Mouse (Mus musculus) testis, postnatal 10 days (tissue): ENCODE data around the gene Tfap2d.

Source experiments
- DNase-seq: peaks from one replicate; pipeline ENCODE4 v3.0.0; 2021; ENCODE audit warnings: low spot score

Tfap2d gene

DNA sequence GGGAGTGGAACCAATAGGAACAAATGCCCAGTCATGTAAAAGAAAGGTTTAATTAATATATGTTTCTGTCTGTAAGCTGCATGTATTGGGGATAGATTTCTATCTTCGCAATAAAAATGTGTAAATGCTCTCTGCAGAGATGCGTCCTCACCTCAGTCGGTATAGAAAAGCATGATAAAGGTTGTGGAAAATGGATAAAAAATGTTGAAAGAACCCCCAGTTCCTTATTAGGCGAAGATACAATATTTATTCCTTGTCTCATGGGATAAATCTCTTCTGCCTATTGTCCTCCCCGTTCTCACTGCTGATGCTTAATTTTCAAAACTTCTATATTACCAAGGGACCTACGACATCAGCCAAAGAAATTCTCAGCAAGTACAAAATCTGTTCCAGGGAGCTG is at the start of gene Tfap2d:
Tfap2d (plus strand) TSS at position 392 of the 400 bp plus-strand sequence.
- DNase-seq = no peak

DNA sequence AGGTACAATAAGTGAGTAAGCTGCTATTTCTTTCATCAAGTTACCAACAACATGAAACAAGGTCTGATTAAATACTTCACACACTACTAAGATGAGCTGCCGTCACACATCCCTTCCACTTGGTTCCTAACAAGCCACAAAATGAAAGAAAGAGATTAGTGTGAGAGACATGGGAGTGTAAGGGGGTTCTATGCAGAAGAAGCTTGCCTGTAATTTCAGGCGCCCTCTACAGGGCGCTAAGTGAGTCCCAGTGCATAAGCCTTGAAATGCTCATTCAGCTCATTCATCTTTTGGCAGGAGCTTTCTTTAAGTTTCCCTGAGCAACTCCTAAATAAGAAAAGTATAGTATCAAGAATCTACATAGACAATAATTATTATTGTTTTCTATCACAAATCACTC is 46.5 kb upstream of the Tfap2d start:
- no peak for DNase-seq

DNA sequence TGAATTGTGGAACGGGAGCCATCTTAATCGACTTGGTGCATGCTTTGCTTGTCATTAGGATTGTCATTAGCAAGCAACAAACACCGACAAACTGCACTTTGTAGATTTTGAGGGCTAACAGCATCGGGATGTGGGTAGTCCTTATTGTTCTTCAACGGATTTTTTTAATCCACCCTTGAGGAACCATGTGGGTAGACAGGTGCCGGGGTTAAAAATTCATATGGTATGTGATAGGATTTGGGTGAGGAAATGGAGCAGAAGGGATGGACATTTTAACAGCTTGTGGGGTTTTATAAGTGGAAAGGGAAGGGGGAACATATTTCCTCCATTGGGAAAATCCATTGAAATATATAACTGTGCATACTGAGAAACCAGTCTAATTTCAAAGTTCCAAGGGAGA is 46.0 kb upstream of the Tfap2d start:
- no peak for DNase-seq

DNA sequence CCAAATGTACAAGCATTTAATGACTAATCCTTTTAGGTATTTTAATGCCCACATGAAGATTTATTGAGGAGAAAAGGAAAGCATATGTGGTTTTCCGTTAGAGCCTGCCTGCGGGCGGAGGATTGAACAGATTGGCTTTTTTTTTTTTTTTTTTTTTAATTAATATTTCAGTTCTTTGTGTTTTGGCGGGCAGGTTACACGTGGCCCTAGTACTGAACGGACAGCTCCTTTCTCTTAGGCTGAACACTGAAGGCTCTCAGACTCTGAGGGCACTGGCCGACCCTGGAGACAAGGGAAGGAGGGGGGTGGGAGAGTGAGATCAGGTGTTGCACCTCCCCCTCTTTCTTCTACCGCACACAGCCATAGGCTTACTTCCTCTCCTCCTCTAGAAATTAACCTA is 14.7 kb upstream of the Tfap2d start:
- no peak for DNase-seq

DNA sequence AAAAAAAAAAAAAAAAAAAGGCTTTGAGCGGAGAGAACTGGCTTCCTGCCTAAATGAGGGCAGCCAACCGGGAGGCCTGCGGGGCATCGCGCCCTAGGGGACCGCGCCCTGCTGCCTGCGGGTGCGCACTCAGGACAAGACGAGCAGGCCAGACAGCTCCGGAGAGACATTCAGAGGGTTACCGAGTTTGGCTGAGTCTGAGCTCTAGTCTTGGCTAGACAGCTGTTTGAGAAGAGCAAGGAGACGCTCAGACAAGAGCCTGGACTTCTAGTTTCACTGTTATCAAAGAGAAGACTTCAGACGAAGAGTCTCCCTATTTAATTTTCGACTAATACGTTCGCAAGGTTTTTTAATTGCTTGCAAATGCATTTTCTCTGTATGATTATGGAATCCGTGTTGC is 5.9 kb upstream of the Tfap2d start:
- DNase-seq = no peak

DNA sequence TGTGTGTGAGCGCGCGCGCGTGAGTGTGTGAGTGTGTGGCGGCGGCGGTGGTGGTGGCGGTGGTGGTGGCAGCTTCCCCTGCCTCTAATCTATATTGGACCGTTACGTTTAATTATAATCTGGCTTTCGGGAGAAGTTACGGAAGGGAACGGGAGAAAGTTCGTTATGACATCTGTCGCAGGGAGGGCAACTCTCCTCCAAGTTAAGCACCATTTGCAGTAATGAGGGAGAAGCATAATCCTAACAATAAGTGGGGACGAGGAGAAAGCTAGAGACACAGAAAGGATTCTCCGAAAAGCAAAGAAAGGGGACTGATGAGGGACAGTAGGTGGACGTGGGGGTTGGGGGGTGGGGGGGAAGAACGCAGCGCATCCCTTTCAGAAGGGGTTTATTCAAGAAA is 494 bp downstream of the Tfap2d start:
- no peak for DNase-seq

DNA sequence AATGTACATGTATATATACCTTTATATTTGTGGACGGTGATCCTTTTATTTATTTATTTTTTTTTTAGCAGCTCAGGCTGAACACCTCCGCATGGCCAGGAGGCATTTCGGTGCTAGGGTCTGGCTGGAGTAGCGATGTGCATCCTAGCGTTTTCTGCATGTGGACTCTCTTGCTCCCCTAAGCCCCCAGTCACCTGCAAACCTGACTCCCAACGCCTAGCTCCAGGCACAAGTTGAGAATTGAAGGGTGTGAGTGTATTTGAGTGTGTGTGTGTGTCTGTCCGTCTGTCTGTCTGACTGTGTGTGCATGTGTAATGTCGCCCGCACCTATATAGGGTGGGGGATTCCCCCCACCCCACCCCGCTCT is 937 bp downstream of the Tfap2d start:
- DNase-seq = no peak

DNA sequence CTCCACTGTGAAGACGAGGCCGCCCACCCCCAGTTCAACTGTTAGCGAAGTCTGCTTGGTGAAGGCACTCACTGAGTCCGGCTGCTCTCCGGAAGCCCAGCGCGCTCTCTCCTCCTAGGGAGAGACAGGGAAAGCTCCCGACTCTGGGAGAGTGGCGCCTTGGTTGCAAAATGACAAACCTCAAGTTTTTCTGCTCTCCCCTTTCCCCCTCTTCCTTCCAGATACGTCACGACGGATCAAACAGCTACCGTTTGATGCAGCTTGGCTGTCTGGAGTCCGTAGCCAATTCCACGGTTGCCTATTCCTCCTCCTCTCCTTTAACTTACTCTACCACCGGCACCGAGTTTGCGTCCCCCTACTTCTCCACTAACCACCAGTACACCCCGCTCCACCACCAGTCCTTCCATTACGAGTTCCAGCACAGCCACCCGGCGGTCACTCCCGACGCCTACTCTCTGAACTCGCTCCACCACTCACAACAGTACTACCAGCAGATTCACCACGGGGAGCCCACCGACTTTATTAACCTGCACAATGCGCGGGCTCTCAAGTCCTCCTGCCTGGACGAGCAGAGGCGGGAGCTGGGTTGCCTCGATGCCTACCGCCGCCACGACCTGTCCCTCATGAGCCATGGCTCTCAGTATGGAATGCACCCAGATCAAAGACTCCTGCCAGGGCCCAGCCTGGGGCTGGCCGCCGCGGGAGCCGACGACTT is 1.5 kb downstream of the Tfap2d start:
- no peak for DNase-seq

DNA sequence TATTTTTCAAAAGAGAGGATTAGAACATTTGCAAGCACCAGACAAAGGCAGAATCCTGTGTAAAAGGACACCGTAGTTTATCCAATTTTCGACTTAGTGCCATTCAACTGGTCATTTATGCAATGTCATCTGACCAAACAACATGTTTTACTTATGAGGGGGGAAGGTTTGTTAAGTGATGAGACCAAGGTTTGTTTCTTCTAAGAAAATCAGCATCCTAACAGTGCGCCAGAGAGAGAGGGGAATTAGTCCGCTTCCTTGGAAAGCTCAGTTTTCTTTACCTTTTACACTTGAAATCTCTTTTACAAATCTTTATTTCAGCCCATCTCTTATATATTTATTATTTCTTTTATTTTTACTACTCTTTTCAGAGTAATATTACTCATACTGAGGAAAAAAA is 3.6 kb downstream of the Tfap2d start:
- DNase-seq = no peak

DNA sequence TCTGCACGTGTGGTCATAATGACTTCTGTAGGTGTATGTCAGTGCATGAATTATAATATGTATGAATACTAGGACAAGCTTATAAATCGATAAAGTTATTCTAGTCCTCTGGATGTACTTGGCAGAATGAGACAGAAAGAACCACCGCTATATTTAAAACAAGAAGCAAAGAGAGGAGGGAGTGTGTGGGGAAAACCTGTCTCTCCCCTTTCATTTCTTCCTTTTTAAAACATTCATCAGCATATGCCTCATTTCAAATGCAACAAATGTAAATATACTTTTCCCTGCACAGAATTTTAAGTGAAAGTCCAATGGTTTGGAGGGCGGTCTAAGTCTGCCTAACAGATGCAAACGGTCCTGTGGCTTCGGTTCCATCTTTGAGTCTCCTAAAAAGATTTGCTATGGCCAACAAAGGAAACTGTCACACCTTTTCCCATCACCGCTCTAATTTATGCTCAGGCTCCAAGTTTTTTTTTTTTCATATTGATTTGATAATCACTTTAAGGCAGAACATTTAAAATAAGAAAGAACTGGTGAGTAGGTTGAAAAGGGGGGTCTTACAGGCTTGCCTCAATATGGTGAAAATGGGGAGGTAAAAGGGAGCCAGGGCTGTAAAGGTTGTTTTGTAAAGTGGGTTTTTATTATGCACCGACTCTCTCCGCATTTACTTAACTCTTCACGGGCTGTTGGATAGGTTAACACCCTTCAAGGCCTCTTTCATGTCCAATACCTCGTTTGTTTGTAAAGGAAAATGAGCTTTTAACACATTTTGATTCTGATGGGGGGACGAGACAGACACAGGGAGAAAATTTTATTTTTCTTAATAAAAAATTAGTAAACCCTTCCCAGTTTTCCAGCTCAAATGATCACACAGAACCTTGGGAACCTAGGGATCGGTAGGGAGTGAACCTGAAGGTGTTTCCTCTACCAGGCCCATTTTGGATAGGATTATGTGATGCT is 4.3 kb downstream of the Tfap2d start:
- no peak for DNase-seq

DNA sequence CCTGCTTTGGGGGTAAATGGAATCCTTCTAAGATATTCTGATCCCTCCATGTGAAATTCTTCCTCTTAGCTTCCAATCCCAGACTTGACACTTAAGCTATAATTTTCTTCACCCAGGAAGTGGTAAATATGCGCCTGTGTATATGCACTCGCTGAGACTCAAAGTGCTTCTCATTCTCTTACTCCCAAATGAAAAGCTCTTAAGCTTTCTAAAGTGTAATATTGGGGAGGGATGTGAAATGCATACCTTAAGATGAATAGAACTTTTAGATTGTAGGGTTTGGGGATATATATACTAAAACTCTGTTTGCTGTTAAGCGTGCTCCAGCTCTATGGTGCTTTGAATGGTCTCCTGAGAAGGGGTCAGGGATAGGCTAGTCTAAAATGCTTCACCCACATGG is 5.0 kb downstream of the Tfap2d start:
- no peak for DNase-seq

DNA sequence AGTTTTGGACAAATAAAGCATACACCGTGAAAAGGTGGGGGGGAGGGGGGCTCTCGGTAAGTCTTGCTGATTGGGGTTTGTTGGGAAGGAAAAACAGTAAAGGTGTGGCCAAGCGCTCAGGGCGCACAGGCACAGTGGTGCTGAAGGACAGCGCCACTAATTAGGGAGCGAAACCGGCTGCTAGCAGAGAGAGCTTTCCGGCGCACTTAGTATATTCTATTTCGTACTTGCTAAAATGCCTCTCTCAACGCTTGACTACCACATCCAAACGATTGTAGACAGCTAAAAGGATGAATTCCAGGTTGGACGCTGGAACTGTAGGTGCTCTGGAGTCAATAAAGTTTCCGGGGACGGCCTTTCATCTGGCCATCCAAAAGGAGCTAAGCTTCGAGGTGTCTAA is 6.9 kb downstream of the Tfap2d start:
- peak; percentile 47 for DNase-seq

DNA sequence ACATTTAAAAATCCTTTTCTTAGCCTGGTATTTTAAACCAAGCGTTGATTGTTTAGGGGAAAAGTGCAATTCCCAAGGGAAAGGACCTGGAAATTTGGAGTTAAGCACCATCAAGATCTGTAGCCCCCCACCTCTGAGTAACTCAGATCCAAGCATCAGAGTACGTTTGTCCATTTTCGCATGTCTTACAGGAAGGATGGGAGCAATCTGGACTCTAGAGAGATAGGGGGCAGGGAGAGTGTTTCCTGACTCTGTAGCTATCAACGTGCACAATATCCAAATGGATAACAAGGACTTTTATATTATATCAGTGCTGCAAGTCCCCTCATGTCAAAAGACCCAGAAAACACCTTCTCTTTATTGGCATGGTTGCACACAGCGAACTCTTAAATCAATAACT is 7.4 kb downstream of the Tfap2d start:
- no peak for DNase-seq

DNA sequence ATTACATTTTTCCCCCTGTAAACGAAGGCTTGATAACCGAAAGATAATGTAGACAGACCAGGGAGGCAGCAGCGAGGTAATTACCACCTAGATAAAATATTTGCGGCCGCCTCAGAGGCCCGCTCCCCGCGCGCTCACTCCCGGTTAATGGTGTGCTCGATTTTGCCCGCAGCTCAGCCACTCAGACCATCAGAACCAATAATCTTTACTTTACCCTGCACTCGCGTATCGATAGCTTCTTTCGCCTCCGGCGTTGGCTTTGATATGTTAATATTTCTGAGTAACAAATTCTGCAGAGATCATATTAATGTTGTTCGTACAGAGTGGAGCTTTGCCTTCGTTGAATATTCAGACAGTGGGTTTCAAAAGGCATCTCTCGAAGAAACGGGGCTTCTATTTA is 8.2 kb downstream of the Tfap2d start:
- DNase-seq = no peak

DNA sequence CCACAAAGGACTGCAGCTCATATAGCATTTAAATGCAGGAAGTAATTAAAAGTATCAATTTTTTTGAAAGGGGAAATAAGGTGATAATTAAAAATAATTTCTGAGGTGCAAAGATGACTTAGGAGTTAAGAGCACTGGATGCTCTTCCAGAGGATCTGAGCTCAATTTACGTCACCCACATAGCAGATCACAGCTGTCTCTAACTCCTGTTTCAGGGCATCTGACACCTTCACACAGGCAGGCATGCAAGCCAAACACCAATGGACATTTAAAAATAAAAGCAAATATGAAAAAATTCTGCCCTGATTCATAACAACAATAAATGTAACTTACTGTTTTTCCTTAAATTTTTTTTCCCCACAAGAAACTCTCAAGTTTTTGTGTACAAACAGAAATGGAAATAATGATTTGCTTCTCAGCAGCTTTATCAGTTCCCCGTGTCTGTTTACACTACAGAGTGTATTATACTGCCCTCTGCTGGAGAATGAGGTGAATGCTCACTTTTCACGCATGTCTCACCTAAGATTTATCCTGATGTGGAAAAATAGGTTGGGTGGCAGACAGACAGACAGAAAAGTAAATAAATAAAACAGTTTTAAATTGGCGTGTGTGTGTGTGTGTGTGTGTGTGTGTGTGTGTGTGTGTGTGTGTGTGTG is 76.0 kb downstream of the Tfap2d start:
- DNase-seq = no peak

DNA sequence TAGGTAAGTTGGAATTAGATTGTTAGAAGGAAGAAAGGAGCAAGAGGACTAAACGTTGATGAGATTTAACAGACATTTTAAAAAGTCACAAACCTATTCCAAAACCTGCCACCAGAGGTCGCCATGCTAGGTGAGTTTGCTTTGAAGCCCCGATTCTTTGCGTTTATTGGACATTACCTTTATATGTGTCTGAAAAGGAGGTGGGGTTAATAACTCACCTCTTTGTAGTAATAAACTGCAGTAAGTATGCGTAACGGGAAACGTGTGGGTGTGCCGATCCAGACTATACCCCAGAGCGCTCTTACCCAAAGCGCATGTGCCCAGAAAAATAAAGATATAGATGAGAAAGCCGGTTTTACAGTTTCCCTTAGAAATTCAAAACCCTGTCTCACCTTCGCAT is 102.8 kb downstream of the Tfap2d start:
- DNase-seq = peak; percentile 73

DNA sequence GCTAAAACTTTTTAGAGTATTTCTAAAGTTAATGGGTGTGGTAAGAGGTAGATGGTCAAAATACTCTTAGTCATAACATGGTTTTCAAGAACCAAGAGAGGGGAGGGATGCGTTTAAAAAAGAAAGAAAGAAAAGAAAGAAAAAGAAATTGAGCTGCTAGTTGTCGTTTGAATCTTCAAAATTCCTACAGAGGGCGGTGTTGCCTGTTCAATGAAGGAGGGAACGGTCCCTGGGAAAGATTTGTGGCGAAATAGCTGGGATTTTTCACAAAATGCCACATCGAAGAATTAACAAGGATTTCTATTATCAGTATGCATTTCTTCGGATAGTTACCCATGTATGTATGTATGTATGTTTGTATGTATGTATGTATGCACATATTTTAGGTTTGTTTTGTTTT is 103.4 kb downstream of the Tfap2d start:
- no peak for DNase-seq

DNA sequence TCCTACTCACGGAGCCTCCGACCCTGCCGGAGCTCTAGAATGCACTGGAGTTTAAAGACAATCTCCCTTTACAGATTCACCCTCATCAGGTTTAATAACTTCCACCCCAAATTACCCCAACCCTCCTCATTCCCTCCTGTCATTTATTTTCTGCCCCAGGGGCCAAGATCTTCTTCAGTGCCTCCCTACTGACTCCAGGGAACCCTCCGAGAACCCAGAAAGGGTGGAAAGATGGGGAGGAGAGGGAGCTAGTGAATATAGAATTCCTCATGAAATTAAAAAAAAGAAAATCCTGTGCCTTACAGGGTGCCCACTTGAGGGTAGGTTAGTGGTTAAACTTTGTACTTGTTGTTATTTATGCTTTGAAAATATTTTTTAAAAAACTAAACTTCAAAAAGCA is 104.8 kb downstream of the Tfap2d start:
- DNase-seq = no peak

DNA sequence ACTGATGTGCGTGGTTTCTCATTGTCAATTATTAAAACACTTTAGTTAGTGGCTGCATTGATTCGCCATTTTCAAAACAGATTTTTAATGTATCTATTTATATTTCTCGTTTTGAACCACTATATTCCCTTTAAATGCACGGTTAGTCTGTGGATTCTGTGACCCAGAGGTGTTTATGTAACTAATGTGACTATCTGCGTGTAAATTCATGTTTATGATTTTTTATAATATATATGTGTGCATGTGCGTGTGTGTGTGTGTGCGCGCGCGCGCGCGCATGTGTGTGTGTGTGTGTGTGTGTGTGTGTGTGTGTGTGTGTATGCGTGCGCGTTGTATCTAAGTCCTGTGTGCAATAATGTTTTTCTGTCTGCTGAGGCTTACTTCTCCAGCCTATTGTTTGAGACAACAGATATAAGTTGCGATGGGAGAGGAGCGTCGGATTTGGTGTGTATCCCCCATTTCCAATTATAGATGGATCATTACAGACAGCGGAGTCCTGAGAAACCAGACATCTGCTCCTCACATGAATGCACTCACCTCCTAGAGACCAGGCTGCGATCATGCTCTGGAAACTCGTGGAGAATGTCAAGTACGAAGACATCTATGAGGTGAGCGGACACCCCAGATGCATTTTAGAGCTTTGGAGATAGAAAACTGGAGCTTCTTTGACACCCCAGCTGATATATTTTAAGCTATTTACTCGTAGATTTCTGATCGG is 106.0 kb downstream of the Tfap2d start, which contains the start of gene Tfap2b:
Tfap2b (plus strand) TSS at position 274 of the 718 bp plus-strand sequence.
- no peak for DNase-seq

DNA sequence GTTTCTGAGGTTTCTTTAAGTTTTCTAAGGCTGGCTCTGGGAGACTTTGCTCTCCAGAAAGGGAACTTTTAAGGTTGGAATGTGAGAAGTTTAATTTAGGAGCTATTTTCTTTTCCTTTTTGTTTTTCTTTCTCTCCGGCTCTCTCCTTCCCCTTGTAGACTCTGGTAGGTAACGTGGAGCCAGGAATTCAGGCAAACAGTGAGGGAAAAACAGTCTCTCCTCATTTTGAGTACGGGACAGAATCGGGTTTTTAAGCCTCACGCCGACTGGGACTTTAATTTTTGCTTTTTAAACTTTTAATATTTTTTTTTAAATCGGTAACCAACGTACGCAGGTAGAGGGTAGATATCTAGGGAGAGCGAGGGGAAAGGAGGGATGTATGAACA is 106.5 kb downstream of the Tfap2d start:
- no peak for DNase-seq

DNA sequence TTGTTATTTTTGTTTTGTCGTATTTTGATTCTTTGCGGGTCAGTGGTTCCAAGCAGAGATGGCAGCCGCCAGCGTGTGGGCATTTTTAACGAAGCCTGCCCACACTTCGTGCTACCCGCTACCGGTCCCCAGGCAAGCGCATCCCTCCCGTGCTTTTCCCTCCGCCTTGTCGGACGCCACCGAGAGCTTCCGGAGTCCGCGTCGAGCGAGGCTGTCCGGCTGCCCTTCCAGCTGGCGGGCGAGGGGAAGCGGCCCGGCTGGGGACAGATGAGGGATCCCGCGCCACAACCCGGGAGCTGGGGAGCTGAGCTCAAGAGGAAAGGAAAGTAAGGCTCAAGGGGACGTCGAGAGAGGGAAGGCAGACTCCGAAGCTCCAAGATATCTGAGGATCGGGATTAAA is 107.0 kb downstream of the Tfap2d start:
- DNase-seq = no peak
